8 mouse cellular contexts compared by ENCODE assay signal in the genomic region with DNA sequence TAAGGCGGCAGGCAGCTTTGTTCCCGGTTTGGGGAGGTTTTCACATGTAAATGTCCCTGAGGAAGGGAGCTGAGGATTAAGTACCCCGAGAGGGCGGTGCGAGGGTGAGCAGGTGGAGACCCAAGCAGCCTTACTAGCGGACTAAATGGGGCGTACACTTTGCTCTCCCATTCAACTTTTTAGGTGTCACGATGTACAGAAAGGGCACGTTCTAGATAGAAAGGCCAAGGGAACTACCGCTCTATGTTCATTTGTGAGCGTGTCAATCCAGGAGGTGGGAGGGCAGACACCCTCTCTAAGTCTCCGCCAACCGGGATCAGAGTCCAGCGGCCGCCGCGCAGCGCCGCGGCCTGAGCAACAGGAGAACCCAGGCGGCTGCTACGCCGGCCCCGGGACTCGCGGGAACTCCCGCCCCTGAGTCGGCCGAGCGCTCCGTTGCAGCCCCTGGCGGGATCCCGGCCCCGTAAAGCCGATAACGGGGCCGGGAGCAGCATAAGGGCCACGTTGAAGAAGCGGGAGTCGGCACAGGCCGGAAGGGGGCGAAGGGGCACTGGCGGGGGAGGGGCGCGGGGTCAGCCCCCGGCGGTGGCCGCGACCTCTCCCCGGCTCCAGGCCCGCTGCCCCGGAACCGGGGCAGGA. TPM values are rescaled to one million over a fixed set of nuclear protein-coding genes. Genes with fewer than 3 reads are reported as not detected.
A peak's percentile ranks its signal among the peaks of the same experiment; 100 is the strongest.
DNase-seq lines count a peak whose midpoint lies in the region; ATAC-seq and TF ChIP-seq lines count a peak whose summit lies in the region.

No protein-coding gene starts in this region.

- peak overlapping the region; percentile 97 for H3K27ac ChIP-seq in bone marrow, adult 2 months (ENCODE audit: control insufficient read depth, insufficient read depth, low read depth, low read length, poor library complexity)
- H3K27ac ChIP-seq in hindbrain, embryonic 11.5 days (ENCODE audit: low read depth, low read length) = peak overlapping the region; percentile 94
- H3K27ac ChIP-seq in limb, embryonic 13.5 days = peak overlapping the region; percentile 92
- peak overlapping the region; percentile 97 for H3K27ac ChIP-seq in midbrain, embryonic 13.5 days
- H3K27ac ChIP-seq in stomach, embryonic 15.5 days = peak overlapping the region; percentile 94

- H3K27me3 ChIP-seq in erythroblast, embryonic 14.5 days (ENCODE audit: control insufficient read depth) = peaks cover 3% of the 10 kb centered on the region; the same call in 1 of the 2 replicates
- no peaks in the 10 kb centered on the region for H3K27me3 ChIP-seq in hindbrain, embryonic 11.5 days (ENCODE audit: control insufficient read depth, insufficient read depth, low read length)
- H3K27me3 ChIP-seq in limb, embryonic 13.5 days = no peaks in the 10 kb centered on the region
- H3K27me3 ChIP-seq in midbrain, embryonic 13.5 days = no peaks in the 10 kb centered on the region
- H3K27me3 ChIP-seq in stomach, embryonic 15.5 days (replicated peaks) = no peaks in the 10 kb centered on the region

- peaks cover 17% of the 10 kb centered on the region for H3K36me3 ChIP-seq in erythroblast, embryonic 14.5 days (ENCODE audit: control insufficient read depth)
- no peaks in the 10 kb centered on the region for H3K36me3 ChIP-seq in hindbrain, embryonic 11.5 days (ENCODE audit: control insufficient read depth, insufficient read depth, low read length)
- H3K36me3 ChIP-seq in limb, embryonic 13.5 days = no peaks in the 10 kb centered on the region
- no peaks in the 10 kb centered on the region for H3K36me3 ChIP-seq in midbrain, embryonic 13.5 days
- H3K36me3 ChIP-seq in stomach, embryonic 15.5 days = no peaks in the 10 kb centered on the region

- ATAC-seq in hindbrain, embryonic 11.5 days (ENCODE audit: low FRiP score) = peak; percentile 25; the same call in 1 of the 2 replicates
- no peak; the same call in 1 of the 2 replicates for ATAC-seq in limb, embryonic 13.5 days (ENCODE audit: low FRiP score, low read depth)
- peak; percentile 1 for ATAC-seq in midbrain, embryonic 13.5 days
- peak; percentile 32; the same call in 1 of the 2 replicates for ATAC-seq in stomach, embryonic 15.5 days (ENCODE audit: insufficient read depth, low FRiP score, low read depth)

- peaks cover under 1% of the 10 kb centered on the region; the same call in 1 of the 2 replicates for H3K9me3 ChIP-seq in erythroblast, embryonic 14.5 days (ENCODE audit: control insufficient read depth, low read length)
- no peaks in the 10 kb centered on the region for H3K9me3 ChIP-seq in hindbrain, embryonic 11.5 days (ENCODE audit: control insufficient read depth, low read length)
- H3K9me3 ChIP-seq in limb, embryonic 13.5 days = no peaks in the 10 kb centered on the region
- no peaks in the 10 kb centered on the region for H3K9me3 ChIP-seq in midbrain, embryonic 13.5 days
- H3K9me3 ChIP-seq in stomach, embryonic 15.5 days = no peaks in the 10 kb centered on the region

- peaks cover 2% of the 10 kb centered on the region for H3K4me1 ChIP-seq in bone marrow, adult 2 months (ENCODE audit: control insufficient read depth, insufficient read depth, low read length)
- H3K4me1 ChIP-seq in erythroblast, embryonic 14.5 days (ENCODE audit: control insufficient read depth) = peaks cover 57% of the 10 kb centered on the region
- H3K4me1 ChIP-seq in hindbrain, embryonic 11.5 days (replicated peaks; ENCODE audit: control insufficient read depth, insufficient read depth, low read length) = peaks cover 2% of the 10 kb centered on the region; the same call in 1 of the 2 replicates
- H3K4me1 ChIP-seq in limb, embryonic 13.5 days = peaks cover 38% of the 10 kb centered on the region
- H3K4me1 ChIP-seq in midbrain, embryonic 13.5 days (replicated peaks) = peaks cover 50% of the 10 kb centered on the region
- peaks cover 38% of the 10 kb centered on the region; the same call in 1 of the 2 replicates for H3K4me1 ChIP-seq in stomach, embryonic 15.5 days

- peak; percentile 39 to 41 for DNase-seq in layer of hippocampus, postnatal 10 days (ENCODE audit: low spot score in 2 of 2)
- no peak for DNase-seq in layer of hippocampus, adult 9-11 months
- peak; percentile 66 for DNase-seq in hindbrain, embryonic 11.5 days (ENCODE audit: low spot score)

- H3K4me3 ChIP-seq in bone marrow, adult 2 months (replicated peaks; ENCODE audit: control insufficient read depth, low read depth, low read length) = peak overlapping the region; percentile 58
- peak overlapping the region; percentile 97 for H3K4me3 ChIP-seq in erythroblast, embryonic 14.5 days (replicated peaks)
- H3K4me3 ChIP-seq in hindbrain, embryonic 11.5 days (ENCODE audit: low read depth, low read length) = peak overlapping the region; percentile 93
- H3K4me3 ChIP-seq in limb, embryonic 13.5 days = peak overlapping the region; percentile 98
- H3K4me3 ChIP-seq in midbrain, embryonic 13.5 days (replicated peaks) = peak overlapping the region; percentile 100
- peak overlapping the region; percentile 98 for H3K4me3 ChIP-seq in stomach, embryonic 15.5 days (replicated peaks)

- TF ChIP-seq POLR2A in bone marrow, adult 2 months (IDR thresholded peaks at IDR 0.05; ENCODE audit: borderline replicate concordance, control insufficient read depth, low read depth, low read length) = peak; percentile 4; the same call in 1 of the 2 replicates

- under 1% methylated on average over 53 of the region's 53 CpGs for WGBS in bone marrow, adult 2 months
- WGBS in hindbrain, embryonic 11.5 days = under 1% methylated on average over 43 of the region's 53 CpGs
- under 1% methylated on average over 51 of the region's 53 CpGs for WGBS in limb, embryonic 13.5 days
- WGBS in midbrain, embryonic 13.5 days = under 1% methylated on average over 45 of the region's 53 CpGs
- 0% methylated on average over 51 of the region's 53 CpGs for WGBS in stomach, embryonic 15.5 days

- H3K9ac ChIP-seq in hindbrain, embryonic 11.5 days (ENCODE audit: low read depth, low read length) = peak overlapping the region; percentile 90
- peak overlapping the region; percentile 99 for H3K9ac ChIP-seq in limb, embryonic 13.5 days
- H3K9ac ChIP-seq in midbrain, embryonic 13.5 days (replicated peaks) = peak overlapping the region; percentile 97
- peak overlapping the region; percentile 97 for H3K9ac ChIP-seq in stomach, embryonic 15.5 days

- peak overlapping the region; percentile 89 for H3K4me2 ChIP-seq in hindbrain, embryonic 11.5 days (replicated peaks; ENCODE audit: low read depth, low read length)
- H3K4me2 ChIP-seq in limb, embryonic 13.5 days (replicated peaks) = peak overlapping the region; percentile 92
- H3K4me2 ChIP-seq in midbrain, embryonic 13.5 days (replicated peaks) = peak overlapping the region; percentile 92
- peak overlapping the region; percentile 82 for H3K4me2 ChIP-seq in stomach, embryonic 15.5 days

- TF ChIP-seq CTCF in bone marrow, adult 2 months (IDR thresholded peaks at IDR 0.05; ENCODE audit: control insufficient read depth, insufficient read depth, low read length) = no peak

RNA-seq across cellular contexts. Expression of gene Scaf4, which starts 0.9 kb away (rescaled TPM):
- total RNA-seq in layer of hippocampus, postnatal 10 days (2021) = 10 to 100 TPM; 52.1 to 57.5 TPM
- polyA plus RNA-seq in bone marrow, adult 2 months (2011; ENCODE audit: insufficient read depth, insufficient read length, low replicate concordance, missing spikeins) = 27.2 and 30.0 TPM in 2 replicates
- 5.7 and 6.0 TPM in 2 replicates for polyA plus RNA-seq in erythroblast, embryonic 14.5 days (2012)
- 26.4 and 29.6 TPM in 2 replicates for polyA plus RNA-seq in hindbrain, embryonic 11.5 days (2014; fragmentation: Nextera tagmentation; extraction: Ambion mirVana)
- polyA plus RNA-seq in limb, embryonic 13.5 days (2015; fragmentation: Nextera tagmentation; extraction: Ambion mirVana) = 27.3 and 28.5 TPM in 2 replicates
- 25.1 and 29.4 TPM in 2 replicates for polyA plus RNA-seq in midbrain, embryonic 13.5 days (2015; fragmentation: Nextera tagmentation; extraction: Ambion mirVana)
- 22.2 and 25.6 TPM in 2 replicates for polyA plus RNA-seq in stomach, embryonic 15.5 days (2015; fragmentation: Nextera tagmentation; extraction: Ambion mirVana)
